Mouse (Mus musculus) large intestine, adult 2 months (tissue): Measurements from ENCODE around the gene Clip4. TPM values are rescaled to one million over a fixed set of nuclear protein-coding genes. Genes with fewer than 3 reads are reported as not detected.

Experiments used
- DNase-seq: peaks from one replicate; pipeline ENCODE4 v3.0.0-alpha.2; 2012; ENCODE audit warnings: low read depth, low spot score
- WGBS: fragments of 180-500 bp; shearing (Covaris S2); methylation state at CpG from one replicate; pipeline ENCODE4 v1.1.7; 2018; 5-methylcytosine and 5-hydroxymethylcytosine counted together
- polyA plus RNA-seq: library from polyadenylated mRNA; depleted of rRNA; stranded (reverse); fragments of >200 nt; gene quantifications from 2 replicates; pipeline ENCODE4 v1.2.3, GENCODE M21; 2012; rRNA removed

The Clip4 gene
- polyA plus RNA-seq, 1 experiment: 2.4 TPM

GRCm38 (mm10) chr17:71869372-71870231 is 101.3 kb downstream of the Clip4 start:
- 12% methylated on average over 60 of the region's 60 CpGs for WGBS
- no peak for DNase-seq

GRCm38 (mm10) chr17:71870232-71870621 is 102.0 kb downstream of the Clip4 start:
- DNase-seq: no peak
- WGBS: 45% methylated on average over 8 of the region's 8 CpGs

- WGBS: 73% methylated on average over 1 of the region's 1 CpGs
- no peak for DNase-seq
Observed at GRCm38 (mm10) chr17:71870641-71871040, 102.4 kb downstream of the Clip4 start.

- WGBS: 86% methylated on average over 7 of the region's 7 CpGs
- no peak for DNase-seq
Observed at GRCm38 (mm10) chr17:71871981-71872380, 103.7 kb downstream of the Clip4 start.

GRCm38 (mm10) chr17:71872976-71873375 is 104.7 kb downstream of the Clip4 start:
- WGBS: 67% methylated on average over 5 of the region's 5 CpGs
- DNase-seq: no peak

GRCm38 (mm10) chr17:71874077-71874476 is 105.8 kb downstream of the Clip4 start:
- DNase-seq: peak; percentile 16
- 34% methylated on average over 6 of the region's 6 CpGs for WGBS

- WGBS: 56% methylated on average over 9 of the region's 9 CpGs
- no peak for DNase-seq
Observed at GRCm38 (mm10) chr17:71874795-71875194, 106.5 kb downstream of the Clip4 start.

GRCm38 (mm10) chr17:71875492-71875891 is 107.2 kb downstream of the Clip4 start:
- DNase-seq: no peak
- 70% methylated on average over 7 of the region's 7 CpGs for WGBS

- DNase-seq: no peak
- WGBS: 84% methylated on average over 6 of the region's 6 CpGs
Observed at GRCm38 (mm10) chr17:71881369-71881768, 113.1 kb downstream of the Clip4 start.

- no peak for DNase-seq
- 32% methylated on average over 3 of the region's 3 CpGs for WGBS
Observed at GRCm38 (mm10) chr17:71909107-71909506, 140.8 kb downstream of the Clip4 start.

GRCm38 (mm10) chr17:71913188-71913587 is 144.9 kb downstream of the Clip4 start:
- 12% methylated on average over 3 of the region's 3 CpGs for WGBS
- DNase-seq: no peak

Other genes with a start within 250 kb of the Clip4 start
- 0.84 and 1.2 TPM in 2 replicates for gene Ndc80, start 241.6 kb upstream of the Clip4 start, polyA plus RNA-seq
- gene Spdya, start 216.4 kb upstream of the Clip4 start, polyA plus RNA-seq: not detected in 2 replicates
- gene Wdr43, start 152.6 kb upstream of the Clip4 start, polyA plus RNA-seq: 6.8 and 11.0 TPM in 2 replicates
- 0.27 and 0.29 TPM in 2 replicates for gene Togaram2, start 95.2 kb upstream of the Clip4 start, polyA plus RNA-seq
- gene Pcare, start 15.6 kb upstream of the Clip4 start, polyA plus RNA-seq: not detected in 2 replicates